Mouse (Mus musculus): ENCODE measurements around the gene Aff3.

DNA sequence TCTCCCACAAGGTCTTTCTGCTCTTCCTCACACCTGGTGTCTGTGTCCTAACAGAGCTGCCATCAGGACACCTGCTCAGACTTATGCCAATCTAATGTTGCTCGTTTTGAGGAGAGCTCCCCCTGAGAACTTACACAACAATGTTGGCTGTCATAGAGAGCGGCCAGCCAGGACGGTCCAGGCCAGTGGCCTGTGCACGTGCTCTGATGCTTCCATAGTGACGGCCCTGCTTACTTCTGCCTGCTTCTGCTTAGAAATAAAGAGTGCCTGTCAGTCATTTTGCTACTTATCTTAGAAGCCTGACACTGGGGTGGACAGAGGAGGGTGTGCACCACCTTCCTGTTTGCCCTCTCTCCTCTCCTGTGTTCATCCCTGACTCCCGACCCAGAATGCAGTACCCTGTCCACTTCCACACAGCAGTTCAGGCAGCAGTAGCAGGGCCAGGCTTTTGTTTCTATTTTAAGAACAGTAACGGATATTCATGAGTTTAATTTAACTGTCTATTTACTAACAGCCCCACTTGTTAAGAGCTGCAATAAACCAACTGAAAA lies 208.0 kb downstream of the Aff3 start:
- TF ChIP-seq ZNF384 (IDR thresholded peaks at IDR 0.05; ENCODE audit: low read depth, low read length) (no peak), ZC3H11A (IDR thresholded peaks at IDR 0.05; ENCODE audit: borderline replicate concordance, low read depth, low read length) (no peak), HCFC1 (IDR thresholded peaks at IDR 0.05; ENCODE audit: borderline replicate concordance, insufficient read depth, low read length) (no peak), CHD2 (IDR thresholded peaks at IDR 0.05; ENCODE audit: low read depth, low read length) (no peak)
